Mouse (Mus musculus) lung, postnatal 4 days (tissue): ENCODE measurements at regions not wholly inside any gene's neighbourhood (a gene's known extent, or its start where the extent isn't known, plus 50 kb on each side); places are given as distances from the start of the nearest gene placed in this dataset.

Experiments used
- DNase-seq, 2 experiments: peaks; one replicate each; pipeline ENCODE4 v3.0.0; 2021

- no peak for DNase-seq
Observed at GRCm38 (mm10) chr12:99643016-99643415, 79.6 kb upstream of the Foxn3 start.

DNA sequence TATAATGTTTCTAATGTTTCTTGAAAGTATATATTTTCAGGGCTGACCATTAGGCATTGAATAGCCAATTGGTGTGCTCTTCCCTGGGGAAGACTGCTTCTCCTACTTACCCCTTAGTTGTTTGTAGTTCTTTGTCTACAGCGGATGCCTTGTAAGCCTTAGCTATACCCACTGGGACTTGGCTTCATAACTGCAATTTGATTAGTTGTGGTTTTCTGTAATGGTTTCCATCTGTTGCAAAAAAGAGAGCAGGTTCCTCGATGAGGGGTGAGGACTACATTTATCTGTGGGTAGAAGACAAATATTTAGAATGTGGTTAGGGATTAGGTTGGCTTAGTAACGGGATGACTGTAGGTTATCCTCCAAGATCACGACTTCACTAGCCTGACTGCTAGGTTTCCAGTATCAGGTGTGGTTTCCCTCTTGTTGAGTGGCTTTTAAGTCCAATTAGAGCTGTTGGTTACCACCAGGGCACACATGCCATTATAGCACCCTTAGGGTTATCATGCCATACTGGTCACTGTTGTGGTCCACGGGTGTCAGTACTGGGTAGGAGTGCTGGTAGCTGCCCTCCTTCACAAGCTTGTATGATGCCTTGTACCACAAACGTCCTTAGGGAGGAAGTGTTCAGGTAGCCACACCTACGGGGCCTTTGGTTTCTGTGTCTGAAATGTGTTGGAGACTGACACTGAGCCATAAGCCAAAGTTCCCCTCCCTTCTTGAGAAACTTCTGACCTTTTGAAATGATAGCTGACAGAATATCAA, 78.9 kb upstream of the Foxn3 start:
- DNase-seq: no peak

GRCm38 (mm10) chr12:99641278-99641677, 77.9 kb upstream of the Foxn3 start:
- DNase-seq: peak; percentile 34 to 43

DNA sequence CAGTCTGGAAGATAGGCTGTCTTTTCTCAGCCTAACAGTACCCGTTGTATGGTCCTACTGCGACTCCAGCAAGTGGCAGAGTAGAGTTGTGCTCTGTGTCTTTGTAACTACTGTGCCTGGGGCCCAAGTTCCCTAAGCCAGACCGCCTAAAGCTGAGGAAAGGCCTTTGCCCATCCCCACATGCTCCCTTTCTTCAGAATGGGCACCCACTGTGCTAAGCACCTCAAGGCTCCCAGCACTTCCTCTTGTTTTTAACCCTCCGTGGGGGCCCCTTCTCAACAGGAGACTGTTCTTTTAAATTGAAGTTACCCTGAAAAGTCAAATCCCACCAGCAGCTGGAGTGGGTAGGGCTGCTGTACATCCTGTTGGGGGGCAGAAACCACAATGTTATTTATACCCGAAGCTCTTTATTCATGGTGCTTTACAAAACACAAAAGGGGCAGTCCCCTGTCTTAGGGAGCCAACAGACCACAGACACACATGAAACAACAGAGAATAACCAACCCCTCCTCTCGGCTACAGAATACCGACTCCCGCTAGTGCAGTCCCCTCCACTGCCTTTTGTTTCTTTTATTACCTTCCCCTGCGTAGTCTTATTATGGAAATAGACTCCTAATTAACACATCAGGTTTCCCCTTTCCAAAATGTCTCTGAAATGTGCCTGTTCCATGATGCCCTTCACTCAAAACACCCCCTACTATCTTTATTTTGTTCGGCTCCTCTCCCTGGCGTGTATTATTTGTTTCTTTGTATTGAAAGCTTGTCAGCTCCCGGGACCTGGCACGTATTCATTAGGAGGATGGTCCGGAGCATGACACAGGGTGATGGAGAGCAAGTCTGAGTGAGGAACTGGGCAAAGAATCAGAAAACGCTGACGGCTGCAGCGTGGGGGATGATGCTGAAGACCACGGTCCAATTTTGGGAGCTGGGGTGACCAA, 77.1 kb upstream of the Foxn3 start:
- DNase-seq: peak; percentile 39 to 46

DNA sequence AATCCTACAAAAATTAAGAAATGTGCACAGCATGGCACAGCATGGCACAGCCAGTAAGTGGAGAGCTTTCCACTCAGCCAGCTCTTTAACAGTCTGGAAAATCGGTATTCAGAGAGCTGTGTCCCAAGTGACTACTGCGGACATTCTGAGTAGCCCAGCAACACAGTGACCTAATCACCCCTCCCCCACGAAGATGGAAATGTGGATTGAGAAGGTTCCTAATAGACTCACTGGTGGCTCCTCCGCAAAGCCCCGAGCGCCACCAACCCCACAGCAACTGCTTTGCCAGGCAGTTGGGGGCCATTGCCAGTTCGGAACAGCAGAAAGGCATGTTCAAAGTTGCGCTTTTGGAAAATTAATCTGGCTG, 76.4 kb upstream of the Foxn3 start:
- DNase-seq: no peak

GRCm38 (mm10) chr12:99639118-99639517, 75.7 kb upstream of the Foxn3 start:
- DNase-seq: no peak

DNA sequence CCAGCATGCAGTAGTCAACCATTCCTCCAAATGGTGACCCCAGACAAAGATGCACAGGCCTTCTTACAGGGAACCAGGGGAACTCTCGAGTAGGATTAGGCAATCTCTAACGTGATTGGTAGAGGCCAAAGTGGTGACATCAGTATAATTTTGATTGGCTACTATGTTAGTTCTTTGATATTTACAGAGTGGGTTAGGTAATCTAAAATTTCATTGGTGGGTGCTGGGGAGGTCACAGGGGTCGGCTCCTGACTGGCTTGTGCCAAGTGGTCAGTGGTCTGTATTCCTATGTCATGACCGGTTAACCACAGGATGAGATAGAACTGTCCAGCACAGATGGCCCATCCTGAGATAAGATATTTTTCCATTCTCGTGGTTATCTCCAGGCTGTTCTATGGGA, 74.6 kb upstream of the Foxn3 start:
- DNase-seq: no peak

DNA sequence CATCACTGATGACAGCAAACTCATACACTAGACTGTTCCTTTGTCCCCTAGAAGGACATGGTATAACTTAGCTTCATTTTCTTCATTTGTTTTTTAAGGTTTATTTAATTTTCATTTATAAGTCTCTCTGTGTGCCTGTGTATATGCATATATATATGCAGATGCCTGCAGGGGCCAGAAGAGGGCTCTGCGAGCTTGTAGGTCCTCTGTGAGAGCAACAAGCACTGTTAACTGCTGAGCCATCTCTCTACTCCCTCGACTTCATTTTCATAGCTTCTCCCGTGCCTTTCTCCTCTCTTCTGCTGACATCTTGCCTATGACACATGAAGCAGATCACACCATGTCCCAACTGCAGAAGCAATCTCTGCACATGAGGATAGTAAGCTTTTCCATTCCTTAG, 72.9 kb upstream of the Foxn3 start:
- no peak for DNase-seq

GRCm38 (mm10) chr12:99635361-99635760, 72.0 kb upstream of the Foxn3 start:
- no peak for DNase-seq

DNA sequence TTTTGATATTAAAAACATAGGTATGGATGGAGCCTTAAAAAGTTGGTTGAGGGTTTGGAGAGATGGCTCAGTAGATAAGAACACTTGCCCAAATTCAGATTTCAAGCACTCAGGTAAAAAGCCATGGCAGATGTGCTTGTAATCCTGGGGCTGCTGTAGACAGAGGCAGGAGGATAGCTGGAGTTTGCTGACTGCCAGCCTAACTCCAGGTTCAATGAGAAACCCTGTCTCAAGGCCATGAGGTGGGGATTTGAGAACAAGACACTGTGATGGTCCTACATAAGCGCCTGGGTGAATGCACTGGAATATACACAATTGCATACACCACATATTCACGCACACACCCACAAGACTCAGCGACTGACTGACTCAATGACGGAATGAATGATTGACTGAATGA, 71.3 kb upstream of the Foxn3 start:
- no peak for DNase-seq

GRCm38 (mm10) chr12:99633678-99634077, 70.3 kb upstream of the Foxn3 start:
- no peak for DNase-seq

DNA sequence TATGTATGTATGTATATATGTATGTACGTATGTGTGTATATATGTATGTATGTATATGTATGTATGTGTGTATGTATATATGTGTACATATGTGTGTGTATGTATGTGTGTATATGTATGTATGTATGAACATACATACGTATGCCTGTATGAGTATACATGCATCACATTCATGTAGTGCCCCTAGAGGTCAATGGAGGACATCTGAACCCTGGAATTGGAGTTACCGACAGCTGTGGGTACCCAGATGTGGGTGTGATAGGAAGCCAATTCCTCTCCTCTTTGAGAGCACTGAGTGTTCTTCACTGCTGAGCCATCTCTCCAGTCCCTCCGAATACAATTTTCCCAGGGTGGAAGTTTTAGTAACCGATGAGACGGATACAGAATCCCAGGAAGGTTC, 69.6 kb upstream of the Foxn3 start:
- DNase-seq: no peak

GRCm38 (mm10) chr12:99629606-99630005, 66.2 kb upstream of the Foxn3 start:
- DNase-seq: no peak

GRCm38 (mm10) chr12:99628421-99628820, 65.0 kb upstream of the Foxn3 start:
- no peak for DNase-seq

DNA sequence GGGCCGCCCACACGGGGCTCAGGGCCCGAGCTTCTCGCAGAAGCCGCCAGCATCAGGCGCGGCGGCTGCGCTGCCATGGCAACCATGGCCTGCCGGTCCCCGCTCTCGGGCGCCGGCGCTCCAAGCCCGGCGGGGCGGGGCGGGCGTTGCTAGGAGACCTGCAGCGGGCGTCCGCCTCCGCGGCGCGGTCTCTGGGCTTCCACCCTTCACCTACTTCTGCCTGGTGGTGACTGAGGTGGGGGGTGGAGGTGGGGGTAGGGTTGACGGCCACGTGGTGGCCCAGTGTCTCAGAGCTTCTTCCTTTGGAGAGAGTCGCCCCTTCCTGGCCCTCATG, 64.5 kb upstream of the Foxn3 start:
- DNase-seq: peak; percentile 91 to 93

- peak in 1 of 2 experiments; percentile 20 for DNase-seq
Observed at GRCm38 (mm10) chr12:99627201-99627897, 64.0 kb upstream of the Foxn3 start.

GRCm38 (mm10) chr12:99626147-99626546, 62.8 kb upstream of the Foxn3 start:
- DNase-seq: no peak

GRCm38 (mm10) chr12:99625094-99625493, 61.7 kb upstream of the Foxn3 start:
- DNase-seq: no peak

DNA sequence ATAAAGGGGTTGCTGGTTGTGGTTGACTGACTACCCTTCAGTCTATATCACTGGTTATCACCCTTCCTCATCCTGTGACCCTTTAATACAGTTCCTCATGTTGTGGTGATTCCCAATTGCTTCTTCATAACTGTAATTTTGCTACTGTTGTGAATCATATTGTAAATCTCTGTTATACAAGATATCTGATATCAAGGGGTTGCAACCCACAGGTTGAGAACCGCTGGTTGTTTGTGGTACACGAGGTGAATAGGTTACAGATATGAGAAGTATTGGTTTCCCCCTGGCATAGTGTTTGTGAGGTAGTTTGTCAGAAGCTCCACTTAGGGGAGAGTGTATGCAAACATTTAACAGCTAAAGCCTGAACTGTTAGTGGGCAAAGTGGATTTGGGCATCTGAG, 58.9 kb upstream of the Foxn3 start:
- no peak for DNase-seq

GRCm38 (mm10) chr12:99617241-99617804, 53.9 kb upstream of the Foxn3 start:
- DNase-seq: no peak

GRCm38 (mm10) chr12:99614420-99614819, 51.0 kb upstream of the Foxn3 start:
- no peak for DNase-seq
